Mouse (Mus musculus): ENCODE data around the gene Rassf5. TPM values are rescaled to one million over a fixed set of nuclear protein-coding genes. Genes with fewer than 3 reads are reported as not detected.
"Not testable (repeated sequence)": the region's sequence is repeated elsewhere in the genome, so short reads cannot be mapped to it uniquely, and the experiment has no call there.

The Rassf5 gene
- polyA plus RNA-seq, 1 experiment, result 20.9 TPM

DNA sequence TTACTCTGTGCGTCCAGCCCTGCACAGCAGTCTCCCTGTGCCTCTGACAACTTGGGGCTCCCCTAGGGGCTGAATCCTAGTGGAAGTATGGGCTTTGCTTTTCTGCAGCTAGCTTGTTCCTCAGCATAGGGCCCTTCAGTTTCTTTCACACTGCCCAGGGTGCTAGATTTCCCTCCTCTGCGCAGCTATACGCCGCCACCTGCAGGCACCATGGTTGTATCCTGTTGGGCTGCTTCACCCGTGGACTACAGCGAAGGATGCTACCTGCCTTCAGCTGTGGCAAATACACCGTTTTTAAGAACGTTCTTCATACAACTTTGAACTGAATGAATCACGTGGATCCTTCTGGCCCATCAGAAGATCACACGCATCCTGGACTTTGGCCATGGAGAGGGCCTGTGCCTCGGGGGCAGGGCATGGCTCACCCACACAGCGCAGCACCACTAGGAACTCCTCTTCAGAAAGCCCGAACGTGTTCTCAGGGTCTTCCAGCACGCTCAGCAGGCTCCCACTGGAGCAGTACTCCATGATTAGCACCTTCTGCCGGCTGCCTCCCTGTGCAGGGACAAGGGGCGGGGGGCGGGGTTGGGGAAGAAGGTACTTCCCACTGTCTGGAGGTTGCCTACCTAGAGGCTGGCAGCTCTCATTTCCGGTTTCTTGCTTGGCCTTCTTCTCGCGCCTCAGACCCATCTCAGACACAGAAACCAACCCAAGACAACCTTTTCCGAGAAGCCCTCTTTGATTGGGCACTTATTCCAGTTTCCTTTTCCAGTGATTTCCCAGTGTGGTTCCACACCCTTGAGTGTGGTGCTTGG lies 29.9 kb upstream of the Rassf5 start:
- Histone ChIP-seq H3K27me3 (ENCODE audit: control insufficient read depth, insufficient read depth, low read length) (no peaks in the 10 kb centered on the region), H3K4me1 (ENCODE audit: control insufficient read depth, insufficient read depth, low read length) (no peaks in the 10 kb centered on the region; the same call in 1 of the 2 replicates), H3K27ac (ENCODE audit: insufficient read depth, low read length) (no peak overlapping the region), H3K4me3 (replicated peaks; ENCODE audit: insufficient read depth, low read depth, low read length) (no peak overlapping the region)
- TF ChIP-seq POLR2A (IDR thresholded peaks at IDR 0.05; ENCODE audit: borderline replicate concordance, insufficient read depth, low read length) (no peak), CTCF (IDR thresholded peaks at IDR 0.05; ENCODE audit: borderline replicate concordance, insufficient read depth, low read depth, low read length) (no peak)
- no peak for DNase-seq
- 50% methylated on average over 22 of the region's 22 CpGs for WGBS

DNA sequence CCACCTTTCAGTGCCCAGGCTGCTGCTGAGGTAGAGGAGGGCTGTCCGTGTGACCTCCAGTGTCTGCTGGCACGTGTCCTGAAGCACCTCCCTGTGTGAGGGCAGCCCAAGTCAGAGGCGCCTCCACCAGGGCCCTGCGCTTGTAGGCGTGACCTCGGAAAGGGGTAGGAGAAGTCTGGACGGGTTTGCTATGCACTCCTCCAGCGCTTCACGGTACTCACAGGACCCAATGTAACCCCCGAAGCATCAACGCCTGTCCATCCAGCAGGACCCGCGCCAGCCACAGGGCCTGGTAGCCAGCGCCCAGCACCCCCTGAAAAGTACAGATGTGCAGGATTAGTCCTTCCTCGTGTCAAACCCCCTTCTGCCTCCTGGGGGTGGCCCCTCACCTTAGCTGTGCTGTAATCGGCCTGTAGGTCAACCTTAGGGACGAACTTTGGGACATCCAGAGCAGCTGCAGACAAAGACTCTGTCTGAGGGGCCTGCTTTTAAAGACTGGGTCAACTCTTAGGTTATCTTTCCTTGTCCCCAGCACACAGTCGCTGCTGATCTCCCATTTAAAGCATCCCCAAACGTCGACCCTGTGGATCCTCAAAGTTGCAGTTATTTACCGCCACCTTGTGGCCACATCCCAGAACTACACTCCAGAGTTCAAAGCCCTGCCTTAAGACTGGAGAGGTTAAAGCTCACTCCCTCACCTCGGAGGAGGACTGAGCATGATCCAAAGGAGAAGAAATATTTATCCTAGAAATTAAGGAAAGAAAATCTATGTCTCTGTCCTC lies 24.9 kb upstream of the Rassf5 start:
- 31% methylated on average over 22 of the region's 22 CpGs for WGBS
- H3K4me3 ChIP-seq (replicated peaks; ENCODE audit: insufficient read depth, low read depth, low read length), result no peak overlapping the region
- DNase-seq, result peak; percentile 69 to 84
- H3K27ac ChIP-seq (ENCODE audit: insufficient read depth, low read length), result no peak overlapping the region
- H3K27me3 ChIP-seq (ENCODE audit: control insufficient read depth, insufficient read depth, low read length), result no peaks in the 10 kb centered on the region
- peak; percentile 85 for TF ChIP-seq CTCF (IDR thresholded peaks at IDR 0.05; ENCODE audit: borderline replicate concordance, insufficient read depth, low read depth, low read length)
- TF ChIP-seq POLR2A (IDR thresholded peaks at IDR 0.05; ENCODE audit: borderline replicate concordance, insufficient read depth, low read length), result no peak
- no peaks in the 10 kb centered on the region; the same call in 1 of the 2 replicates for H3K4me1 ChIP-seq (ENCODE audit: control insufficient read depth, insufficient read depth, low read length)

DNA sequence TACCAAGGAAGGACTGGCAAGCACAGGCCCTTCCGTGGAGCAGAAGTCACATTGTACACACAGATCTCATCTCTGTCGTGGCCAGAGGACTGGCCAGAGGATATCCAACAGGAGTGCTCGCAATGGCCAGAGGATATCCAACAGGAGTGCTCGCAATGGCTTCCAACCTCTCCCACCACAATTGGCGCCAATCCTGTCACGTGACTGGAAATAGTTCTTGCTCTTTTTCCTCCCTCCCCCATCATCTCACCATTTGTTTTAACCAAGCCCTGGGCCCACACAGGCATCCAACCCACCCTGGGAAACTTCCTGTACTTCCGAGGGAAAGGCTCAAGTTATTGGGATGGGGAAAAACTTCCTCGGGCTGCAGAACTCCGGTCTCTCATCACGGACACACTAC lies 23.7 kb upstream of the Rassf5 start:
- Histone ChIP-seq H3K4me1 (ENCODE audit: control insufficient read depth, insufficient read depth, low read length) (no peaks in the 10 kb centered on the region; the same call in 1 of the 2 replicates), H3K4me3 (replicated peaks; ENCODE audit: insufficient read depth, low read depth, low read length) (no peak overlapping the region), H3K27me3 (ENCODE audit: control insufficient read depth, insufficient read depth, low read length) (no peaks in the 10 kb centered on the region), H3K27ac (ENCODE audit: insufficient read depth, low read length) (no peak overlapping the region)
- TF ChIP-seq POLR2A (IDR thresholded peaks at IDR 0.05; ENCODE audit: borderline replicate concordance, insufficient read depth, low read length), result no peak
- no peak for TF ChIP-seq CTCF (IDR thresholded peaks at IDR 0.05; ENCODE audit: borderline replicate concordance, insufficient read depth, low read depth, low read length)
- 87% methylated on average over 10 of the region's 10 CpGs for WGBS
- DNase-seq, result no peak

DNA sequence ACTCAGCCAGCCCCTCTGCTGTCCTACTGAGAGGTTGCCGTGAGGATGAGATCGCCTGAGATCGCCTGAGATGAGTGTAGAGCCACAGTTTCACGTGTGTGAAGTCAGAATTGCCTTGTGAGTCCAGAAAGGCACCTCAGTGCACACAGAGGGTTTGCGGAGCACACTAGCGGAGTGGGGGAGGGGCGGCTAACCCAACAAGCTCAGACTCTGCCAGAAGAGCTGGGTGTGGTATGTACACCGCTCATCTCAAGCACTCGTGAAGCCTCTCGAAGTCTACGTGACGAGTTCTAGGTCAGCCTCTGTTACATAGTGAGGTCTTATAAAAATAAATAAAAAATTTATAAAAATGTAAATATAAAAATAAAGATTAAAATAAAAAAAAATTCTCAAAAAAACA lies 18.8 kb upstream of the Rassf5 start:
- no peak for TF ChIP-seq POLR2A (IDR thresholded peaks at IDR 0.05; ENCODE audit: borderline replicate concordance, insufficient read depth, low read length)
- no peak for TF ChIP-seq CTCF (IDR thresholded peaks at IDR 0.05; ENCODE audit: borderline replicate concordance, insufficient read depth, low read depth, low read length)
- 77% methylated on average over 12 of the region's 12 CpGs for WGBS
- Histone ChIP-seq H3K4me1 (ENCODE audit: control insufficient read depth, insufficient read depth, low read length) (no peaks in the 10 kb centered on the region), H3K27ac (ENCODE audit: insufficient read depth, low read length) (no peak overlapping the region), H3K27me3 (ENCODE audit: control insufficient read depth, insufficient read depth, low read length) (no peaks in the 10 kb centered on the region), H3K4me3 (replicated peaks; ENCODE audit: insufficient read depth, low read depth, low read length) (no peak overlapping the region)
- no peak for DNase-seq

DNA sequence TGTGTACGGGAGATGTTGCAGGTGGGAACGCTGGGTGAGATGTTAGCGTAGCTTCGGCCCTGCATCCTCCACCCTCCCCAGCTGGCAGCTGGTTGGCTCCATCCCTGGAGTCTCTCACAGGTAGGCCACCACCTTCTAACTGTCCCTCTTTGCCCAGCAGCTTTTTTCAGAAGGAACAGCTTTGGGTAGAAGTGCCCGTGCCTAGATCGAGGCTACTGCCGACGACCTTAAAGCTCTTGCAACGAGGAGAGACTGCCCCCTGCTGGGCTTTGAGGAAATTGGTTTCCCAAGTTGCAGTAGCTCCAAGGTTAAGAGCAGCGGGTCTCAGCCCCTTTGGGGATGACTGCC lies 15.2 kb upstream of the Rassf5 start:
- TF ChIP-seq CTCF (IDR thresholded peaks at IDR 0.05; ENCODE audit: borderline replicate concordance, insufficient read depth, low read depth, low read length) (peak; percentile 81), POLR2A (IDR thresholded peaks at IDR 0.05; ENCODE audit: borderline replicate concordance, insufficient read depth, low read length) (no peak)
- H3K4me1 ChIP-seq (ENCODE audit: control insufficient read depth, insufficient read depth, low read length), result no peaks in the 10 kb centered on the region
- H3K27me3 ChIP-seq (ENCODE audit: control insufficient read depth, insufficient read depth, low read length), result no peaks in the 10 kb centered on the region
- 35% methylated on average over 10 of the region's 10 CpGs for WGBS
- H3K4me3 ChIP-seq (replicated peaks; ENCODE audit: insufficient read depth, low read depth, low read length), result no peak overlapping the region
- H3K27ac ChIP-seq (ENCODE audit: insufficient read depth, low read length), result no peak overlapping the region
- DNase-seq, result peak; percentile 55 to 71

DNA sequence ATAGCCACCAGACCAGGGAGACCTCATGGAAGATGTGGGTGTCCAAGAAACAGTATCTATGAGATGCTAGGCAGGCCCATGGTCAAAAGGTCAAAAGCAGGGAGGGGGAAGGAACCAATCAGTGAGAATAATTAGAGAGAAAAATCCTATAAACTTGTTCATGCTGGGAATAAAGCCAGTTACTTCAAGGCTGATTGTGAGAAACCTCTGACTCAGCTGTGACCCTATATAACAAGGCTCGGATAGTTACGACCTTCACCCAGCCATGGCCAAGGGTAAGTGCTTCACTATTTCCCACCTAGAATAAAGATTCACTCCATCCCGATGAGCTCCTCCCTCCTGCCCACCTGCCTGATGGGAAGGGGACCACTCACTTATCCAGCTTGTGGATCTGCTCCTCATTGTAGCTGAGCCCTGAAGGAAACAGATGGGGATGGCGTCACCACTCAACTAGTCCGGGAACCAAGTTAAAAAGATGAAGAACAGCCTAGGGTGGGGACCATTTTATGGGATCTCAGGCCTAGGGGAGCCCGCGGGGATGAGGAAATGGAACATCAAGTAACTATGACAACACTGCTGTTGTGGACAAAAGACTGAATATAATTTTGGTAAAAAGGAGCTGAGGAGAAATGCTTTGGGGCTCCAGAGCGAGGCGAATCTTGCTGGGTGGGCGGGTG lies 14.7 kb upstream of the Rassf5 start:
- no peak for DNase-seq
- WGBS, result 83% methylated on average over 10 of the region's 10 CpGs
- Histone ChIP-seq H3K27me3 (ENCODE audit: control insufficient read depth, insufficient read depth, low read length) (no peaks in the 10 kb centered on the region), H3K27ac (ENCODE audit: insufficient read depth, low read length) (no peak overlapping the region), H3K4me1 (ENCODE audit: control insufficient read depth, insufficient read depth, low read length) (no peaks in the 10 kb centered on the region), H3K4me3 (replicated peaks; ENCODE audit: insufficient read depth, low read depth, low read length) (no peak overlapping the region)
- TF ChIP-seq CTCF (IDR thresholded peaks at IDR 0.05; ENCODE audit: borderline replicate concordance, insufficient read depth, low read depth, low read length), result no peak
- TF ChIP-seq POLR2A (IDR thresholded peaks at IDR 0.05; ENCODE audit: borderline replicate concordance, insufficient read depth, low read length), result no peak

DNA sequence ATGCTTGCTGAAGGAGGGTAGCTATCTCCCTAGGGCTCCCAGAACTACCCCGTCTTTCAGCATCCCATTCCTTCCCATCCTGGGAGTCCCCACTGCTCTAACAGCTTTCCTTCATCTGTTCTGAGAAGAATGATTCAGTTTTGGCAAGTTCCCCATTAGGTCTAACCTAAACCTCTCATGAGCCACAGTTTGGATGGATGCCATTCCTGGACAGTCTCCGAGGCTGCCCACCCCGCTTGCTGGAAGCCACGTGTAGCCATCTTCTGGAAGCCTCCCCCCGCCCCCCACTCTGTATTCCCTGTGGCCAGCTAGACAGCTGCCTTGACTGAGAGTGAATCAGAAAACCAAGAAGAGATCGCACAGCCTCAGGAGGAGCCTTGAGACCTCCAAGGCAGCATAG lies 12.2 kb upstream of the Rassf5 start:
- H3K4me3 ChIP-seq (replicated peaks; ENCODE audit: insufficient read depth, low read depth, low read length), result no peak overlapping the region
- no peak for DNase-seq
- WGBS, result 33% methylated on average over 6 of the region's 6 CpGs
- TF ChIP-seq POLR2A (IDR thresholded peaks at IDR 0.05; ENCODE audit: borderline replicate concordance, insufficient read depth, low read length) (no peak), CTCF (IDR thresholded peaks at IDR 0.05; ENCODE audit: borderline replicate concordance, insufficient read depth, low read depth, low read length) (no peak)
- H3K27me3 ChIP-seq (ENCODE audit: control insufficient read depth, insufficient read depth, low read length), result no peaks in the 10 kb centered on the region
- H3K4me1 ChIP-seq (ENCODE audit: control insufficient read depth, insufficient read depth, low read length), result no peaks in the 10 kb centered on the region
- H3K27ac ChIP-seq (ENCODE audit: insufficient read depth, low read length), result no peak overlapping the region

DNA sequence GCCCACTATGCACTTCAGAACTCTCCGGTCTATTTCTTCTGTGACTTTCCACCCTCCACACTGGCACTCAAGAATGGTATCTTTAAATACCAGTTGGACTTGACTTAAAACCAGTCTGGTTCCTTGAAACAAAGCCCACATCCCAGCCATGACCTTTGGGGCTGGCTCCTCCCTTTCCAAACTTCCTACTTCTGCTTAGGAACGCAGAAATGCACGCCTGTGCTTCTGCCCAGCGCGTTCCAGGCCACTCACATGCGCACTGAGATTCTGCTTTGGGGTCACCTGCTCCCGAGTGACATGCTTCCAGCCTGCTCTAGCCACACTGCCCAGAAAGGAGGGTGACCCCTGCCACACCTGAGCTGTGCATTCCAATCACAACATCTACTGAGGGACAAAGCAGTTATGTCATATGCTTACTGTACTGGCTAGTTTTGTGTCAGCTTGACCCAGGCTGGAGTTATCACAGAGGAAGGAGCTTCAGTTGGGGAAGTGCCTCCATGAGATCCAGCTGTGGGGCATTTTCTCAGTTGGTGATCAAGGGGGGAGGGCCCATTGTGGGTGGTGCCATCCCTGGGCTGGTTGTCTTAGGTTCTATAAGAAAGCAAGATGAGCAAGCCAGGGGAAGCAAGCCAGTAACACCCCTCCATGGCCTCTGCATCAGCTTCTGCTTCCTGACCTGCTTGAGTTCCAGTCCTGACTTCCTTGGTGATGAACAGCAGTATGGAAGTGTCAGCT lies 7.6 kb upstream of the Rassf5 start:
- 87% methylated on average over 7 of the region's 7 CpGs for WGBS
- not testable (repeated sequence) for DNase-seq; H3K4me3 ChIP-seq (replicated peaks; ENCODE audit: insufficient read depth, low read depth, low read length); H3K4me1 ChIP-seq (ENCODE audit: control insufficient read depth, insufficient read depth, low read length); H3K27ac ChIP-seq (ENCODE audit: insufficient read depth, low read length); H3K27me3 ChIP-seq (ENCODE audit: control insufficient read depth, insufficient read depth, low read length)

Measured in cerebellum, adult 2 months (tissue).